Mouse (Mus musculus) liver, embryonic 13.5 days (tissue): ENCODE data around the gene Stk33. TPM values are rescaled to one million over a fixed set of nuclear protein-coding genes. Genes with fewer than 3 reads are reported as not detected.
A peak's percentile ranks its signal among the peaks of the same experiment; 100 is the strongest.

Experiments
- ATAC-seq: fragments of 200-750 bp; cut with Nextera tagmentation; 2 replicates; pipeline ENCODE4 v1.8.0; 2017; ENCODE audit warnings: low read depth, mild to moderate bottlenecking, moderate number of reproducible peaks, moderate library complexity
- DNase-seq: peaks from one replicate; pipeline ENCODE4 v3.0.0; 2022
- H3K27ac ChIP-seq: fragments of 300-500 bp; sonication (generic); 2 replicates; pipeline ENCODE4 v1.5.1; 2015; ENCODE audit warnings: moderate library complexity, mild to moderate bottlenecking, inconsistent platforms
- H3K27me3 ChIP-seq: fragments of 300-500 bp; sonication (generic); 2 replicates; pipeline ENCODE4 v1.6.1; 2015; ENCODE audit warnings: mild to moderate bottlenecking, inconsistent platforms
- H3K36me3 ChIP-seq: fragments of 300-500 bp; sonication (generic); 2 replicates; pipeline ENCODE4 v1.6.1; 2015; ENCODE audit warnings: mild to moderate bottlenecking, inconsistent platforms
- H3K4me1 ChIP-seq: fragments of 300-500 bp; sonication (generic); replicated peaks from 2 replicates; pipeline ENCODE4 v1.6.1; 2015; ENCODE audit warnings: inconsistent platforms
- H3K4me2 ChIP-seq: fragments of 300-500 bp; sonication (generic); 2 replicates; pipeline ENCODE4 v1.6.1; 2015; ENCODE audit warnings: inconsistent platforms, mild to moderate bottlenecking, moderate library complexity
- H3K4me3 ChIP-seq: fragments of 300-500 bp; sonication (generic); replicated peaks from 2 replicates; pipeline ENCODE4 v1.5.1; 2015; ENCODE audit warnings: mild to moderate bottlenecking, inconsistent platforms
- H3K9ac ChIP-seq: fragments of 300-500 bp; sonication (generic); 2 replicates; pipeline ENCODE4 v1.6.1; 2015; ENCODE audit warnings: mild to moderate bottlenecking, inconsistent platforms
- H3K9me3 ChIP-seq: fragments of 300-500 bp; sonication (generic); replicated peaks from 2 replicates; pipeline ENCODE4 v1.6.1; 2016; ENCODE audit warnings: inconsistent platforms
- WGBS: fragments of 180-500 bp; shearing (Covaris S2); methylation state at CpG from one replicate; pipeline ENCODE4 v1.1.7; 2015; ENCODE audit not compliant: insufficient replicate concordance; 5-methylcytosine and 5-hydroxymethylcytosine counted together
- polyA plus RNA-seq: library from polyadenylated mRNA; unstranded; fragments of >200 nt; fragmentation: Nextera tagmentation; extraction: Ambion mirVana; gene quantifications from 2 replicates; pipeline ENCODE4 v1.2.1, GENCODE M21; 2015

Stk33 gene
- polyA plus RNA-seq, 1 experiment from 2014 or later: not detected

DNA sequence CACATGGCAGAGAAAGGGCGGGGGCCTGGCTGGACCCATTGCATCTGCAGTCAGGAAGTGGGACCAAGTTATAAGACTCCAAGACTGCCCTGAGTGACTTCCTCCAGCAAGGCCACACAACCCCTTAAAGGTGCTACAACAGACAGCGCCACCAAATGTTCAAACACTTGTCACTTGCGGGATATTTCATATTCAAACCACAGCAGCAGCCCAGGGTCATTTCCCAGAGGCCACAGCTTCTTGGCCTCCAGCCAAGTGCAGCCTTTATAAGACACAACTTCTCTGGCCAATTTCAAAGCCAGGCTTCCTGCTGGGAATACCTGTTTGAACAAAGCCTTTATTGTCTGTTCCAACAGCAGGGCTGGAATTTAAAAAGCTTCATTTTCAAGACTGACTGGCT lies 162.3 kb downstream of the Stk33 start:
- Histone ChIP-seq H3K27ac (no peak overlapping the region), H3K27me3 (no peaks in the 10 kb centered on the region), H3K9me3 (no peaks in the 10 kb centered on the region), H3K36me3 (no peaks in the 10 kb centered on the region), H3K9ac (no peak overlapping the region), H3K4me1 (no peaks in the 10 kb centered on the region), H3K4me3 (no peak overlapping the region), H3K4me2 (no peak overlapping the region)
- WGBS: 49% methylated on average over 3 of the region's 3 CpGs
- ATAC-seq (no peak), DNase-seq (no peak)

GRCm38 (mm10) chr7:109275901-109276300 lies 163.0 kb downstream of the Stk33 start:
- no peak for ATAC-seq
- no peak overlapping the region for H3K27ac ChIP-seq
- no peaks in the 10 kb centered on the region for H3K36me3 ChIP-seq
- no peaks in the 10 kb centered on the region for H3K27me3 ChIP-seq
- DNase-seq: no peak
- no peaks in the 10 kb centered on the region for H3K9me3 ChIP-seq
- no peak overlapping the region for H3K4me2 ChIP-seq
- no peak overlapping the region for H3K4me3 ChIP-seq
- H3K4me1 ChIP-seq: no peaks in the 10 kb centered on the region
- no peak overlapping the region for H3K9ac ChIP-seq
- WGBS: 53% methylated on average over 4 of the region's 4 CpGs

DNA sequence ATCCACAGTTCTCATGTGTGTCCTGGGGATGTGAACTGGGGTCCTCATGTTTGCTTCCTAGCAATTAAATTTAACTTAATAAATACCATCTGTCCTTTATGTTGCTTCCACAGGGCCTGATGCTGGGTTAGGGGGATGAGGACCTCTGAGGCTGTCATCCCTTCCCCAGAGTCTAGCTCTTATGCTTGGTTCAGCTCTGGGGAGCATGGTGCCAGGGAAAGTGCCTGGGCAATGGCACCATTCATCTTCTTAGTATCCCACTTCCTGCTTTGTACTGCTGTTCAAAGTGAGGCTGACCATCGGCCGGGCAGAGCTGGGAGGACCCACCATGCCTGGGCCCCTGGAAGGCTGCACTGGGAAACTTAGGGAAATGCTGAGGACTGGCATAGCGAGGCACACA lies 163.7 kb downstream of the Stk33 start:
- WGBS: 63% methylated on average over 3 of the region's 3 CpGs
- H3K4me2 ChIP-seq: no peak overlapping the region
- H3K36me3 ChIP-seq: no peaks in the 10 kb centered on the region
- DNase-seq (no peak), ATAC-seq (no peak)
- H3K9ac ChIP-seq: no peak overlapping the region
- no peak overlapping the region for H3K4me3 ChIP-seq
- H3K9me3 ChIP-seq: no peaks in the 10 kb centered on the region
- H3K27me3 ChIP-seq: no peaks in the 10 kb centered on the region
- no peak overlapping the region for H3K27ac ChIP-seq
- no peaks in the 10 kb centered on the region for H3K4me1 ChIP-seq

GRCm38 (mm10) chr7:109274289-109274688 lies 164.6 kb downstream of the Stk33 start:
- no peak overlapping the region for H3K4me2 ChIP-seq
- no peak overlapping the region for H3K9ac ChIP-seq
- 40% methylated on average over 3 of the region's 3 CpGs for WGBS
- H3K9me3 ChIP-seq: no peaks in the 10 kb centered on the region
- no peak for ATAC-seq
- no peak overlapping the region for H3K27ac ChIP-seq
- H3K4me3 ChIP-seq: no peak overlapping the region
- no peaks in the 10 kb centered on the region for H3K27me3 ChIP-seq
- no peak for DNase-seq
- no peaks in the 10 kb centered on the region for H3K36me3 ChIP-seq
- H3K4me1 ChIP-seq: no peaks in the 10 kb centered on the region

DNA sequence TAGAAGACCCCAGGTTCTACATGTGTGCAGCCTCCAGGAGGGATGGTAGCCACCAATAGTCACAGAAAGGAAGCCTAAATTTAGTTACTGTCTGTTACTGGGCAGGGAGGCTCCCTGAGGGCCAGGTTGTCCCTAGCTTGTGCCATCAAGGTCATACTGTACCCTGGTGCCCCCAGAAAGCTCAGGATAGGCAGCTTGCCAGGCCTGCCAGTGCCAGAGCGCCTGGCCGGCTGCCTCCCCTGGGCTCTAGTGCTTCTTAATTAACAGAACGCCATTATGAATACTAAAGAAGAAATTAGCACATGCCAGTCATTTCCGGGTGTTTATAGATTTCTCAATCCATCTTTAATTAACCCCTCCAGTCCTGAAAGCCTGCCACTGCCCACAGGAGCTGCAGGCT lies 169.8 kb downstream of the Stk33 start:
- H3K36me3 ChIP-seq: no peaks in the 10 kb centered on the region
- H3K9me3 ChIP-seq: no peaks in the 10 kb centered on the region
- H3K9ac ChIP-seq: no peak overlapping the region
- ATAC-seq: no peak
- no peak overlapping the region for H3K27ac ChIP-seq
- 65% methylated on average over 4 of the region's 4 CpGs for WGBS
- no peak overlapping the region for H3K4me2 ChIP-seq
- no peak overlapping the region for H3K4me3 ChIP-seq
- no peaks in the 10 kb centered on the region for H3K27me3 ChIP-seq
- DNase-seq: no peak
- no peaks in the 10 kb centered on the region for H3K4me1 ChIP-seq

- H3K4me1 ChIP-seq: no peaks in the 10 kb centered on the region
- H3K36me3 ChIP-seq: no peaks in the 10 kb centered on the region
- H3K9me3 ChIP-seq: no peaks in the 10 kb centered on the region
- H3K9ac ChIP-seq: no peak overlapping the region
- DNase-seq (no peak), ATAC-seq (no peak)
- no peak overlapping the region for H3K27ac ChIP-seq
- no peak overlapping the region for H3K4me3 ChIP-seq
- no peaks in the 10 kb centered on the region for H3K27me3 ChIP-seq
- 34% methylated on average over 4 of the region's 4 CpGs for WGBS
- H3K4me2 ChIP-seq: no peak overlapping the region
These were observed 171.5 kb downstream of the Stk33 start for GRCm38 (mm10) chr7:109267370-109267769.

DNA sequence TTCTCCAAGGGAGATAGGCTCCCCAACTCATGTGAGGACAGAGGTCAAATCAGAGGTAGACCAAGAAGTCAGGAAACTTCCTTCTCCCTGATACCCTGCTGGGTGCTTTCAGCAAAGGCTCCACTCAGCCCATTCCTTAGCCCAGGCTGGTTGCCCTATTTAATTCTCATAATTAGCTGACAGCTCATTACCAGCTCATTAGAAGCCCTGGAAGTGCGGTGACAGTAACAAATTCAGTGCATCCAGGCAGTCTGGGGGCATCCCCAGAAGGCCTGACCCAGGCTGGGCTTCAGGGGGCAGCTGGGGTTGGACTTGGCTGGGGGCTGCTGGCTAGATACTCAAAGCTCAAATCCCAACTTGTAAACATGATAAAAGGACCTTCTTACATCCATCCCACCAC lies 172.7 kb downstream of the Stk33 start:
- Histone ChIP-seq H3K9me3 (no peaks in the 10 kb centered on the region), H3K4me1 (no peaks in the 10 kb centered on the region), H3K9ac (no peak overlapping the region), H3K36me3 (no peaks in the 10 kb centered on the region), H3K4me3 (no peak overlapping the region), H3K27me3 (no peaks in the 10 kb centered on the region), H3K4me2 (no peak overlapping the region), H3K27ac (no peak overlapping the region)
- 32% methylated on average over 1 of the region's 1 CpGs for WGBS
- DNase-seq (no peak), ATAC-seq (no peak)

GRCm38 (mm10) chr7:109265606-109266005 lies 173.3 kb downstream of the Stk33 start:
- 25% methylated on average over 5 of the region's 5 CpGs for WGBS
- H3K4me3 ChIP-seq: no peak overlapping the region
- no peaks in the 10 kb centered on the region for H3K36me3 ChIP-seq
- DNase-seq: no peak
- no peaks in the 10 kb centered on the region for H3K9me3 ChIP-seq
- no peak overlapping the region for H3K9ac ChIP-seq
- no peaks in the 10 kb centered on the region for H3K27me3 ChIP-seq
- H3K27ac ChIP-seq: no peak overlapping the region
- no peaks in the 10 kb centered on the region for H3K4me1 ChIP-seq
- no peak overlapping the region for H3K4me2 ChIP-seq
- no peak for ATAC-seq

- Histone ChIP-seq H3K9ac (no peak overlapping the region), H3K27ac (no peak overlapping the region), H3K4me1 (no peaks in the 10 kb centered on the region), H3K27me3 (no peaks in the 10 kb centered on the region), H3K4me3 (no peak overlapping the region), H3K9me3 (no peaks in the 10 kb centered on the region), H3K4me2 (no peak overlapping the region), H3K36me3 (no peaks in the 10 kb centered on the region)
- DNase-seq (peak; percentile 11), ATAC-seq (no peak)
- WGBS: 30% methylated on average over 28 of the region's 28 CpGs
These were observed 183.2 kb downstream of the Stk33 start for GRCm38 (mm10) chr7:109255506-109256352.

GRCm38 (mm10) chr7:109251418-109251817 lies 187.5 kb downstream of the Stk33 start:
- WGBS: 74% methylated on average over 3 of the region's 3 CpGs
- ATAC-seq: no peak

GRCm38 (mm10) chr7:109244776-109245175 lies 194.1 kb downstream of the Stk33 start:
- Histone ChIP-seq H3K36me3 (no peaks in the 10 kb centered on the region), H3K9me3 (no peaks in the 10 kb centered on the region), H3K4me2 (no peak overlapping the region), H3K4me1 (no peaks in the 10 kb centered on the region), H3K9ac (no peak overlapping the region), H3K27ac (no peak overlapping the region), H3K4me3 (no peak overlapping the region), H3K27me3 (no peaks in the 10 kb centered on the region)
- DNase-seq (no peak), ATAC-seq (no peak)
- WGBS: 40% methylated on average over 10 of the region's 10 CpGs

More at GRCm38 (mm10) chr7:109251418-109251817, 187.5 kb downstream of the Stk33 start:
- H3K4me1 ChIP-seq: no peaks in the 10 kb centered on the region
- DNase-seq: no peak
- no peaks in the 10 kb centered on the region for H3K9me3 ChIP-seq
- H3K27me3 ChIP-seq: no peaks in the 10 kb centered on the region
- H3K27ac ChIP-seq: no peak overlapping the region
- H3K4me3 ChIP-seq: no peak overlapping the region
- no peak overlapping the region for H3K9ac ChIP-seq
- no peaks in the 10 kb centered on the region for H3K36me3 ChIP-seq
- H3K4me2 ChIP-seq: no peak overlapping the region

GRCm38 (mm10) chr7:109241313-109241712 lies 197.6 kb downstream of the Stk33 start:
- H3K4me1 ChIP-seq: no peaks in the 10 kb centered on the region
- 16% methylated on average over 19 of the region's 19 CpGs for WGBS
- ATAC-seq (no peak), DNase-seq (no peak)
- H3K9me3 ChIP-seq: no peaks in the 10 kb centered on the region
- H3K4me2 ChIP-seq: no peak overlapping the region
- H3K4me3 ChIP-seq: no peak overlapping the region
- no peaks in the 10 kb centered on the region for H3K27me3 ChIP-seq
- no peak overlapping the region for H3K9ac ChIP-seq
- no peaks in the 10 kb centered on the region for H3K36me3 ChIP-seq
- no peak overlapping the region for H3K27ac ChIP-seq
